Mouse (Mus musculus): ENCODE measurements around the gene Pif1.
A peak's percentile ranks its signal among the peaks of the same experiment; 100 is the strongest.

Pif1 gene

DNA sequence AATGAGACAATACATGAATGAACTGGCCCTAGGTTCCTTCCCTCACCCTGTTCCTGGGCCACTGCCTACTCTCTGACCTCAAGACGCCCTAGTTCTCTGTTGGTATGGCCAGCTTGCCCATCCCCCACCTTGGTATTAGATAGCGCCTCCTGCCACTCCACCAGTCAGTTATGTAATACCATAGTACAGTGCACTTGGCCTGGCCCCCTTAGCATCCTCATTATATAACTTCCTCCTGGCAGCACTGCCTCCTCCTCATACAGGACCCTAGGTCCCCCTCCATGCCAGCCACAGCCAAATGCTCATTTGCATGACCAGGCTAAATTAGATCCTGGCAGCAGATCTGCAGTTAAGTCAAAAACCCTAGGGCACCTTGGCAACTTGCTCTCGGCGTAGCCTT is 25.9 kb upstream of the Pif1 start:
- peak; percentile 85 for DNase-seq

- peak; percentile 76 for DNase-seq
These were observed 24.9 kb upstream of the Pif1 start for GRCm38 (mm10) chr9:65562081-65562506.

- DNase-seq, result no peak
These were observed 23.9 kb upstream of the Pif1 start for GRCm38 (mm10) chr9:65563073-65563472.

DNA sequence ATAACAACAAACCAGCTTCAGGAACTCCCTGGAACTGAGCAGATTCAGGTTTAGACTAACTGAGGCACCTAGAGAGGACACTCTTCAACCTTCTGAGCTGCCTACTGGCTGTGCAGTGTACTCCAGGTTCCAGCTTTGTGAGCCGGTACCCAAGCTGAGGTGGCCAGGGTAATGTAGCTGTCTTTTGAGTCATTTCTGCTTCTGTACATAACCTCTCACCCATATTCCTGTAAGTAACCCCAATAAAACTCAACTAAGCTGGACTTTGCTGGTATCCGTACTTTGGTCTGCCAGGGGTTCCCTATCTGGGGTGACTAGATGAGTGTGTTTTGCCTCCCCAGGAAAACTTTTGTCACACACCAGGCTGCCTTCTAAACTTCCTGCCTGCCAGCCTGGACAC is 22.3 kb upstream of the Pif1 start:
- no peak for DNase-seq

DNA sequence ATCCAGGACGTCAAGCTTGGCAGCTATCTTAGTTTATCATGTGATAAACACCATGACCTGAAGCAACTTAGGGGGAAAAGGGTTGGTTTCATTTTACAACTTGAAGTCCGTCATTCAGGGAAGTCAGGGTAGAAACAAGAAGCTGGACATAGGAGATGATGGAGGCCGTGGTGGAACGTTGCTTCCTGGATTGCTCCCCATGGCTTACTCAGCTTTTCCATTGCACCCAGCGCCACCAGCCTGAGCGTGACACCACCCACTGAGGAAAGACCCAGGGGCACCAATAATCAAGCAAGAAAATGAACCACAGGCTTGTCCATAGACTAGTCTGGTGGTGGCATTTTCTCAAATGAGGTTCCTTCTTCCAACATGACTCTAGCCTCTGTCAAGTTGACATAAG is 18.2 kb upstream of the Pif1 start:
- peak; percentile 49 for DNase-seq

DNA sequence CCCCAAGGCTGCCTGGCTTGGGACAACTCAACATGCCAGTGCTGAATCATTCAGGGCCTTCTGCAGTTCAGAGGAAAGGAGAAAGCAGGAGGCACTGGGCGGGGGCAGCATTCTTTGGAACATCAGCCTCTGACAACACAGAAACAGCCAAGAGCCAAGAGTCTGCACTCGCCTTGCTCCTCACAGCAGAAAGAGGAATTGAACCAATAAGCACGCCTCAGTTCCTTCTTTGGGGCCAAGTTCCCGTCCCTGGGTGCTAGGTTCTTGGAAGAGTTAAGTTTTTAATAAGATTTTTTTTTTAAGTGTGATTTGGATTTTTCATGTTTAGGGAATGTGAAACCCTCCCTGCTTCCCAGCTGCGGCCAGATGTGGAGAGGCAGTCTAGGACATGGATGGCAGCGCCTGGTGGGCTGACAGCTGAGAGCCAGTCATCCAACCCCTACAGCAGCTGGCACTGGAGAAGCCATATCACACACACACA is 17.4 kb upstream of the Pif1 start:
- peak; percentile 80 for DNase-seq

DNA sequence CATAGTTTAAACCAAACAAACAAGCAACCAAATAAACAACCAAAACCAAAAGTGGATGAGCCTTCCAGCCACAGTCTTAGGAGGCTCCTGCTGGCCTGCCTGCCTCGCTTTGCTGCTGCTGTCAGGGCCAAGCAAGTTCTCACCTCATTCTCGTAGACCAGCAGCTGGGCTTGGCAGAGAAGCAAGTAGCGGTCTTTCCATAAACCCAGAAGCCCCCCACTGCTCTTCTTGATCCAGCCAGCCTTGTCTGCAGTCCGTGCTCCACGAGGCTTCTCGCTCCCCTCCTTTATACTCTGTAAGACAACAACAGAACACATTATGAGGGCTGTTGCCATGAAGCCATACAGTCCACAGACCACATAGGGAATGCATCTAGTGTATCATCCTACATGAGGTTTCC is 14.1 kb upstream of the Pif1 start:
- DNase-seq, result no peak

DNA sequence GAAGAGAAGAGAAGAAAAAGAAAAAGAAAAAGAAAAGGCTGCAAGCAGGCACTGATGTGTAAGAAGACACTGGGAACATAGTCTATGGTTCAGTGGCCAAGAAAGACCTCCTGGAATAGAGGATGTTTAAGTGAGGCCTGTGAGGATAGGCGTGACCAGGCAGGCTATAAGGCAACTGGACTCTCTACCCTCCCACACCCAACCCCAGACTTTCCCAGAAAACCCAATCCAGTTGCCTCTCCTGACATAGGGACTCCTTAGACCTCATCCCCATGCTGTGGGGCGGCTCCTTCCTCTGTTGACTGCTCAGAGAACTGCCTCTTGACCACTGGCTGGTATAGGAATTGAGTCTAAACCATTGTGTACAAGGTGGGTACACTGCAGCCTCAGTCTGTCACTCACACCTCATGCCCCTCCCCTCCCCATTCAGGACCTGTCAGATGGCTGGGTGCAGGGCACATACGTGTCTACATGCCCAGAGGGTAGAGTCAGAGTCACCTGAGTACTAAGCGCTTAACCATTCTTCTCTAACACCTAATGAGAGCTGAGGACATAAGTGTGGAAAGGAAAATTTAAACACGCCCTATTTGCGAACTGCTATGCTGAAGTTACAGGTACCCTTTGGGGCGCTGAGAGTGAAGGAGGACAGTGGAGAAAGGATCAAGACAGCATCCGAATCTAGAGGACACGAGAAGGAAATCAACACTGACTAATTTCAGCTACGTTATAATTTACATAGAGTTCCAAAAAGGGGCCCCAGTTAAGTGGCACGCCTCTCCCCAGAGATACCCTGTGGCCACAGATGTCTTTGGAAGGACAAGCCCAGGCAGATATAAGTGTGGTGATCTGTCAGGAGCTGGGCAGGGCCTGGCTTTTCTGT is 12.2 kb upstream of the Pif1 start:
- no peak for DNase-seq

- DNase-seq, result peak; percentile 61
These were observed 11.4 kb upstream of the Pif1 start for GRCm38 (mm10) chr9:65575393-65576196.

GRCm38 (mm10) chr9:65576861-65577510 is 10.0 kb upstream of the Pif1 start:
- no peak for DNase-seq

- no peak for DNase-seq
These were observed 9.3 kb upstream of the Pif1 start for GRCm38 (mm10) chr9:65577511-65578196.

DNA sequence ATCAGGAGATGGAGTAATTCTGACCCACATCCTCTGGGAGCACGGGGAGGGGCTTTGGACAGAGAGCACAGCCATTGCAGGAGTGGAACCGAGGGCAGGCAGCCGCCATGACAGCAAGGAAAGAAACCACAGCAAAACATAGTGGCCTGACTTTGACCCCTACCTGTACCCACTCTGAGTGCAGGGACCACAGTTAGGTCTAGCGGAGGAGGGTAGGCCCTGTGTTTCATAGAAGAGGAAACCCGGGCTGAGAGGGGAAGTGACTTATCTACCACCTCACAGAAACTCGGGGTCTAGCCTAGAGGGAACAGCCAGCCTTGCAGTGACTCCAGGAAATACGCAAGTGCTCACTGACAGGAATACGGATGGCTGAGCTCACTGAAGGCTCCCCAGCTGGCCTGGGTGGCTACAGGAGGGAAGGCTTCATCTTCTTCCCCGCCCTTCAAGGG is 8.1 kb upstream of the Pif1 start:
- DNase-seq, result peak; percentile 72

DNA sequence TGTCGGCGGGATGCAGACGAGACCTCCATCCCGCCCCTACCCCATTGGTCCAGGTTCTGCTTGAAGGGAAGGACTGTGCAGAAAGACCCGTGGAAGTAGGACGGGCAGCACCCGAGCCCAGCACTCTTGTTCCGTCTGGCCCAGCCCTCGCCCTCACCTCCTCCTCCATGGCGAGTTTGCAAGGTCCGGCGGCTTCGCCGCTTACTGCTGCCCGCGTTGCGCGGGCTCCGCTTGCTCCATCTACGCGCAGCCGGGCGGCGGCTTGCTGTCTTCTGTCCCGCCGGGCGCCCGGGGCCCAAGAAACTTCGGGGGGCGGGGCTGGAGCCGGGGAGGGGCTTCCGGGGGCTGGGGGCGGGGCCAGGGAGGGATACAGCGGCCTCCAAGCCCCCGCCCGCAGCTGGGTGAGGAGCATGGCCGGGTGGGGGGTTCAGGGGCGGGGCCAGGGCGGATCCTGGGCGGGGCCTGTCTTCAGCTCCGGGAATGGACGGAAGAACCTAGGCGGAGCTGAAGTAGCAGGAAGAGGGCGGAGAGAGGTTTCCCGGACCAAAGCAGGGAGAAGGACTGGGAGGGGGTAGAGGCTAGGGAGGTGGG is 7.1 kb upstream of the Pif1 start, which contains the start of gene Plekho2:
Gene Plekho2, minus strand, starts transcription at position 260 of the 591 bp plus-strand sequence.
- peak; percentile 94 for DNase-seq

- peak; percentile 97 for DNase-seq
These were observed 6.3 kb upstream of the Pif1 start for GRCm38 (mm10) chr9:65580401-65581256.

- peak; percentile 63 for DNase-seq
These were observed 3.9 kb upstream of the Pif1 start for GRCm38 (mm10) chr9:65583045-65583444.

GRCm38 (mm10) chr9:65587270-65587572 is 261 bp downstream of the Pif1 start:
- no peak for DNase-seq

GRCm38 (mm10) chr9:65587573-65588358 is 806 bp downstream of the Pif1 start:
- no peak for DNase-seq

- no peak for DNase-seq
These were observed 2.1 kb downstream of the Pif1 start for GRCm38 (mm10) chr9:65589091-65589490.

DNA sequence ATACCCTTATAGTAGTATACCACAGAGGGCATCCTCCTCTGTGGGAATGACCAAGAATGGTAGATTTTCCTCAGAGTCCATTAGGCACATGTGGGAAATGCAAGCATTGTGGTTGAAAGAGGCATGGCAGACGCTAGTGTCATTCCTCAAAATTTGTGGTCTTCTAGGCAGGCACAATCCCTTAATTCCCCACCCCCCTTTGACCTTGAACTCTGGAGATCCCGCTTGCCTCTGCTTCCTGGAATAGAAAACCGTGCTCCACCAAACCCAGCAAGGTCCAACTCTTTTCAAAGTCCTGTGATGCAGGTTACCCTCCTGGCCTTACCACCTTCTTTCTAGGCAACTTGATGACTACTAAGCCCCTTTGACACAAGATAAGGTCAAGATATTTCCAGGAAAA is 5.8 kb downstream of the Pif1 start:
- no peak for DNase-seq

GRCm38 (mm10) chr9:65593596-65593995 is 6.6 kb downstream of the Pif1 start:
- no peak for DNase-seq

Data from lung, postnatal 36 days (tissue).